Mouse (Mus musculus) hindbrain, embryonic 16.5 days (tissue): ENCODE results near the gene Dhx33. TPM values are rescaled to one million over a fixed set of nuclear protein-coding genes. Genes with fewer than 3 reads are reported as not detected.
A peak's percentile ranks its signal among the peaks of the same experiment; 100 is the strongest.

Source experiments
- ATAC-seq: fragments of 200-750 bp; cut with Nextera tagmentation; 2 replicates; pipeline ENCODE4 v1.8.0; 2017; ENCODE audit warnings: moderate TSS enrichment, moderate library complexity
- H3K27ac ChIP-seq: fragments of 300-500 bp; sonication (generic); 2 replicates; pipeline ENCODE4 v1.5.1; 2014; ENCODE audit warnings: low read depth, mild to moderate bottlenecking, control low read depth, low read length, moderate library complexity
- H3K27me3 ChIP-seq: fragments of 300-500 bp; sonication (generic); replicated peaks from 2 replicates; pipeline ENCODE4 v1.6.1; 2014; ENCODE audit warnings: low read length; ENCODE audit not compliant: control insufficient read depth, insufficient read depth
- H3K36me3 ChIP-seq: fragments of 300-500 bp; sonication (generic); 2 replicates; pipeline ENCODE4 v1.6.1; 2014; ENCODE audit warnings: mild to moderate bottlenecking, low read length, moderate library complexity, mixed read lengths; ENCODE audit not compliant: control insufficient read depth, insufficient read depth
- H3K4me1 ChIP-seq: fragments of 300-500 bp; sonication (generic); 2 replicates; pipeline ENCODE4 v1.6.1; 2014; ENCODE audit warnings: low read depth, low read length; ENCODE audit not compliant: control insufficient read depth, insufficient read depth
- H3K4me2 ChIP-seq: fragments of 300-500 bp; sonication (generic); 2 replicates; pipeline ENCODE4 v1.6.1; 2014; ENCODE audit warnings: mild to moderate bottlenecking, low read length, control low read depth, moderate library complexity
- H3K4me3 ChIP-seq: fragments of 300-500 bp; sonication (generic); 2 replicates; pipeline ENCODE4 v1.5.1; 2014; ENCODE audit warnings: mild to moderate bottlenecking, low read length, control low read depth, moderate library complexity
- H3K9ac ChIP-seq: fragments of 300-500 bp; sonication (generic); 2 replicates; pipeline ENCODE4 v1.6.1; 2014; ENCODE audit warnings: low read depth, mild to moderate bottlenecking, control low read depth, low read length, moderate library complexity
- H3K9me3 ChIP-seq: fragments of 300-500 bp; sonication (generic); 2 replicates; pipeline ENCODE4 v1.6.1; 2014; ENCODE audit warnings: mild to moderate bottlenecking, low read length, moderate library complexity; ENCODE audit not compliant: control insufficient read depth
- WGBS: fragments of 180-500 bp; shearing (Covaris S2); extraction: QIAGEN DNeasy Blood & Tissue Kit; methylation state at CpG from one replicate; pipeline ENCODE4 v1.1.7; 2014; 5-methylcytosine and 5-hydroxymethylcytosine counted together
- polyA plus RNA-seq: library from polyadenylated mRNA; unstranded; fragments of >200 nt; fragmentation: Nextera tagmentation; extraction: Ambion mirVana; gene quantifications from 2 replicates; pipeline ENCODE4 v1.2.1, GENCODE M21; 2015

Dhx33 gene
- polyA plus RNA-seq, 1 experiment from 2014 or later, result 12.4 TPM

- H3K9ac ChIP-seq, result no peak overlapping the region
- H3K27ac ChIP-seq, result no peak overlapping the region
- WGBS, result 76% methylated on average over 1 of the region's 1 CpGs
- no peak overlapping the region for H3K4me3 ChIP-seq
- ATAC-seq, result no peak
- H3K27me3 ChIP-seq, result no peaks in the 10 kb centered on the region
- H3K9me3 ChIP-seq, result no peaks in the 10 kb centered on the region
- peaks cover 15% of the 10 kb centered on the region for H3K36me3 ChIP-seq
- H3K4me1 ChIP-seq, result peaks cover 15% of the 10 kb centered on the region
- H3K4me2 ChIP-seq, result no peak overlapping the region
These were observed 31.7 kb downstream of the Dhx33 start for GRCm38 (mm10) chr11:70972586-70972985.

GRCm38 (mm10) chr11:70970560-70971540, 33.4 kb downstream of the Dhx33 start:
- peak overlapping the region; percentile 71 for H3K9ac ChIP-seq
- peak overlapping the region; percentile 92 for H3K27ac ChIP-seq
- peaks cover 15% of the 10 kb centered on the region for H3K36me3 ChIP-seq
- peaks cover 15% of the 10 kb centered on the region for H3K4me1 ChIP-seq
- H3K27me3 ChIP-seq, result no peaks in the 10 kb centered on the region
- peak overlapping the region; percentile 94 for H3K4me3 ChIP-seq
- no peaks in the 10 kb centered on the region for H3K9me3 ChIP-seq
- peak; percentile 21 for ATAC-seq
- 18% methylated on average over 24 of the region's 24 CpGs for WGBS
- peak overlapping the region; percentile 71 for H3K4me2 ChIP-seq

- no peaks in the 10 kb centered on the region for H3K27me3 ChIP-seq
- peak within 1 kb of the TSS; percentile 88 for H3K4me2 ChIP-seq
- WGBS, result 0% methylated on average over 43 of the region's 43 CpGs
- peaks cover 15% of the 10 kb centered on the region for H3K4me1 ChIP-seq
- no peaks in the 10 kb centered on the region for H3K9me3 ChIP-seq
- peaks cover 20% of the 10 kb centered on the region for H3K36me3 ChIP-seq
- peak within 1 kb of the TSS; percentile 94 for H3K4me3 ChIP-seq
- peak within 1 kb of the TSS; percentile 93 for H3K9ac ChIP-seq
- H3K27ac ChIP-seq, result peak within 1 kb of the TSS; percentile 92
- ATAC-seq, result peak; percentile 99
These were observed 34.2 kb downstream of the Dhx33 start, which contains the start of the genes Nup88 and Rpain for GRCm38 (mm10) chr11:70969821-70970559. Nup88 (minus strand) TSS chr11:70969973. Rpain (plus strand) TSS chr11:70970213.

- peak overlapping the region; percentile 88 for H3K4me2 ChIP-seq
- no peaks in the 10 kb centered on the region for H3K27me3 ChIP-seq
- peaks cover 15% of the 10 kb centered on the region for H3K4me1 ChIP-seq
- H3K9me3 ChIP-seq, result no peaks in the 10 kb centered on the region
- ATAC-seq, result peak; percentile 19
- H3K36me3 ChIP-seq, result peaks cover 23% of the 10 kb centered on the region
- 1% methylated on average over 25 of the region's 25 CpGs for WGBS
- peak overlapping the region; percentile 93 for H3K9ac ChIP-seq
- peak overlapping the region; percentile 92 for H3K27ac ChIP-seq
- peak overlapping the region; percentile 94 for H3K4me3 ChIP-seq
These were observed 34.9 kb downstream of the Dhx33 start for GRCm38 (mm10) chr11:70969271-70969794.

GRCm38 (mm10) chr11:70964222-70964907, 39.9 kb downstream of the Dhx33 start:
- Histone ChIP-seq H3K4me1 (peaks cover 11% of the 10 kb centered on the region), H3K27ac (no peak overlapping the region), H3K4me3 (no peak overlapping the region), H3K27me3 (no peaks in the 10 kb centered on the region), H3K36me3 (peaks cover 34% of the 10 kb centered on the region), H3K9me3 (no peaks in the 10 kb centered on the region), H3K9ac (no peak overlapping the region), H3K4me2 (no peak overlapping the region)
- ATAC-seq, result no peak
- 75% methylated on average over 4 of the region's 4 CpGs for WGBS

- Histone ChIP-seq H3K9me3 (no peaks in the 10 kb centered on the region), H3K36me3 (peaks cover 43% of the 10 kb centered on the region), H3K27ac (no peak overlapping the region), H3K4me1 (no peaks in the 10 kb centered on the region), H3K27me3 (no peaks in the 10 kb centered on the region), H3K4me3 (no peak overlapping the region), H3K4me2 (no peak overlapping the region), H3K9ac (no peak overlapping the region)
- WGBS, result 92% methylated on average over 5 of the region's 5 CpGs
- no peak for ATAC-seq
These were observed 43.3 kb downstream of the Dhx33 start for GRCm38 (mm10) chr11:70960786-70961554.

GRCm38 (mm10) chr11:70954711-70955110, 49.5 kb downstream of the Dhx33 start:
- H3K4me1 ChIP-seq, result no peaks in the 10 kb centered on the region
- ATAC-seq, result no peak
- H3K36me3 ChIP-seq, result peaks cover 51% of the 10 kb centered on the region
- no peak overlapping the region for H3K4me2 ChIP-seq
- 92% methylated on average over 4 of the region's 4 CpGs for WGBS
- no peak overlapping the region for H3K9ac ChIP-seq
- no peaks in the 10 kb centered on the region for H3K9me3 ChIP-seq
- H3K27me3 ChIP-seq, result no peaks in the 10 kb centered on the region
- no peak overlapping the region for H3K27ac ChIP-seq
- no peak overlapping the region for H3K4me3 ChIP-seq
